Mouse (Mus musculus) lung, embryonic 14.5 days (tissue): ENCODE data around the gene Sipa1l1. TPM values are rescaled to one million over a fixed set of nuclear protein-coding genes. Genes with fewer than 3 reads are reported as not detected.

Experiments
- ATAC-seq: fragments of 200-750 bp; cut with Nextera tagmentation; 2 replicates; pipeline ENCODE4 v1.8.0; 2017; ENCODE audit warnings: mild to moderate bottlenecking, moderate TSS enrichment, moderate library complexity; ENCODE audit not compliant: insufficient read depth
- DNase-seq: peaks from one replicate; pipeline ENCODE4 v3.0.0-alpha.2; 2015
- H3K27ac ChIP-seq: fragments of 300-500 bp; sonication (generic); 2 replicates; pipeline ENCODE4 v1.5.1; 2014; ENCODE audit warnings: low read depth, mild to moderate bottlenecking, moderate library complexity
- H3K27me3 ChIP-seq: fragments of 300-500 bp; sonication (generic); 2 replicates; pipeline ENCODE4 v1.6.1; 2014; ENCODE audit warnings: low read length, control low read depth; ENCODE audit not compliant: insufficient read depth
- H3K36me3 ChIP-seq: fragments of 300-500 bp; sonication (generic); 2 replicates; pipeline ENCODE4 v1.6.1; 2014; ENCODE audit warnings: control low read depth; ENCODE audit not compliant: insufficient read depth
- H3K4me1 ChIP-seq: fragments of 300-500 bp; sonication (generic); 2 replicates; pipeline ENCODE4 v1.6.1; 2014; ENCODE audit warnings: antibody characterized with exemption, control low read depth; ENCODE audit not compliant: insufficient read depth
- H3K4me2 ChIP-seq: fragments of 300-500 bp; sonication (generic); 2 replicates; pipeline ENCODE4 v1.6.1; 2014; ENCODE audit warnings: mild to moderate bottlenecking
- H3K4me3 ChIP-seq: fragments of 300-500 bp; sonication (generic); 2 replicates; pipeline ENCODE4 v1.5.1; 2014; ENCODE audit warnings: low read depth, low read length
- H3K9ac ChIP-seq: fragments of 300-500 bp; sonication (generic); 2 replicates; pipeline ENCODE4 v1.6.1; 2014
- H3K9me3 ChIP-seq: fragments of 300-500 bp; sonication (generic); 2 replicates; pipeline ENCODE4 v1.6.1; 2016; ENCODE audit warnings: low read depth, low read length, control low read depth
- CTCF ChIP-seq: IDR thresholded peaks from 2 replicates; pipeline ENCODE4 v1.5.1; 2016; ENCODE audit warnings: antibody characterized with exemption, low read depth
- WGBS: fragments of 180-500 bp; shearing (Covaris S2); extraction: QIAGEN DNeasy Blood & Tissue Kit; methylation state at CpG from one replicate; pipeline ENCODE4 v1.1.7; 2014; 5-methylcytosine and 5-hydroxymethylcytosine counted together
- polyA plus RNA-seq: library from polyadenylated mRNA; unstranded; fragments of >200 nt; fragmentation: Nextera tagmentation; extraction: Ambion mirVana; gene quantifications from 2 replicates; pipeline ENCODE4 v1.2.1, GENCODE M21; 2014

Sipa1l1 gene
- polyA plus RNA-seq, 1 experiment from 2014 or later: 30.5 TPM

DNA sequence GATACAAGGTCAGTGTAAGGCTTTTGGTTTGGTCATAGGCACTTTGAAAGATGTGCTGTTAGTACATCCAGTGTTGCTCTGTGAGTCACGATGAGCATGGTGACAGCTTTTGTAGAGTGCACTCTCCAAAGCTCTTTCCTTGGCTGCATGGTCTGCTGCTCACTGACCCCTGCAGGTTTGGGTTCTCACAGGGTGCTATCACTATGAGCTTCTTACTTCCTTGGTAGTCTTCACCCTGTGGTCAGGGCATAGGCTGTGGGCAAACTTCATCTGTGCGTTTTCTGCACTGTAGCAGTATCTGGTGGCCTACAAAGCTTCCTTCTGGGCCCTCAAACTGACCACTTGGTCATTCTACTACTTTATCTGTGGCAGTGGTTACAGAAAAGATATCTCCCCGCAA lies 144.0 kb downstream of the Sipa1l1 start:
- no peak overlapping the region for H3K9ac ChIP-seq
- H3K9me3 ChIP-seq: no peaks in the 10 kb centered on the region
- no peak overlapping the region for H3K4me3 ChIP-seq
- no peak overlapping the region for H3K4me2 ChIP-seq
- DNase-seq (no peak), ATAC-seq (no peak)
- no peaks in the 10 kb centered on the region for H3K36me3 ChIP-seq
- H3K27ac ChIP-seq: no peak overlapping the region
- H3K4me1 ChIP-seq: no peaks in the 10 kb centered on the region
- WGBS: 83% methylated on average over 3 of the region's 3 CpGs
- TF ChIP-seq CTCF: no peak
- H3K27me3 ChIP-seq: no peaks in the 10 kb centered on the region

DNA sequence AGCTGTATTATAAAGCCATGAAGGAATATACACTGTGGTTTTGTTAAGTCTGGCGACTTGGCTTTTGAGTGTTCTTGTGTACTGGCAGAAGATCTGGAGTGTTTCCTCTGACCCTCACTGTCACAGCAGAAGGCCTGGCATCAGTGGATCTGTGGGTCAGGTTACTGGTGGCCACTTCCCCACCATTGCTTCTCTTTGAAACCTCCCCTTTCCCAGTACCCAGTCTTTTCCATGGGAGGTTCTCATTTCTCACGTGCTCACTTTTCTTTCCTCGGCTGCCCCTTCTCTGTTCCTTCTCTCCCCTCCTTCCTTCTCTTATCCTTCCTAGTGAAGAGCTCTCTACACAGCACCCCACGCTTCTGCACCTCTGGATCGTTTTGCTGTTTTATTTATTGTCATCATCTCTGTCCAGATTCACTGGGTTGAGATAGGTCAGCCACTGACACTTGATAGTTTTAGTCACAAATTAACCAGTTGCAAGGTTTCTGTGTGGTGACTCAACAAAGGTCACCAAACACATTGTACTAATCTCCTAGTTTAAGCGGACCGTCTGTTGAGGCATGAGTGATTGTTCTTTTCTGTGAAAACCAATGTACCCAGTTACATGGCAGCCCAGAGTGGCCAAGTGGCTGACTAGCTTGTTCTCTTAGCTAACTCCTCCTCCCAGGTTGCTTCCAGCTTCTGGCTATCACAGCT lies 150.5 kb downstream of the Sipa1l1 start:
- 68% methylated on average over 7 of the region's 7 CpGs for WGBS
- H3K4me1 ChIP-seq: no peaks in the 10 kb centered on the region
- H3K4me2 ChIP-seq: no peak overlapping the region
- no peak overlapping the region for H3K9ac ChIP-seq
- H3K27me3 ChIP-seq: no peaks in the 10 kb centered on the region
- no peaks in the 10 kb centered on the region for H3K9me3 ChIP-seq
- no peaks in the 10 kb centered on the region for H3K36me3 ChIP-seq
- ATAC-seq (no peak), DNase-seq (no peak)
- TF ChIP-seq CTCF: no peak
- H3K4me3 ChIP-seq: no peak overlapping the region
- no peak overlapping the region for H3K27ac ChIP-seq

DNA sequence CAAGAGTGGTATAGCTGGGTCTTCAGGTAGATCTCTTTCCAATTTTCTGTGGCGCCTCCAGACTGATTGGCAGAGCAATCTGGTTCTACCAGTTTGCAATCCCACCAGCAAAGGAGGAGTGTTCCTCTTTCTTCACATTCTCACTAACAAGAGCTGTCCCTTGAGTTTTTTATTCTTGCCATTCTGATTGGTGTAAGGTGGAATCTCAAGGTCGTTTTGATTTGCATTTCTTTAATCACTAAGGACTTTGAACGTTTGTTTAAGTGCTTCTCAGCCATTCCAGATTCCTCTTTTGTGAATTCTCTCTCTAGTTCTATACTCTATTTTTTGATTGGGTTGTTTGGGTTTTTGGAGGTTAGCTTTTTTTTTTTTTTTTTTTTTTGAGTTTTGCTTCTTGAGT lies 151.1 kb downstream of the Sipa1l1 start:
- WGBS: 49% methylated on average over 3 of the region's 3 CpGs
- no peak for TF ChIP-seq CTCF
- no peak overlapping the region for H3K9ac ChIP-seq

DNA sequence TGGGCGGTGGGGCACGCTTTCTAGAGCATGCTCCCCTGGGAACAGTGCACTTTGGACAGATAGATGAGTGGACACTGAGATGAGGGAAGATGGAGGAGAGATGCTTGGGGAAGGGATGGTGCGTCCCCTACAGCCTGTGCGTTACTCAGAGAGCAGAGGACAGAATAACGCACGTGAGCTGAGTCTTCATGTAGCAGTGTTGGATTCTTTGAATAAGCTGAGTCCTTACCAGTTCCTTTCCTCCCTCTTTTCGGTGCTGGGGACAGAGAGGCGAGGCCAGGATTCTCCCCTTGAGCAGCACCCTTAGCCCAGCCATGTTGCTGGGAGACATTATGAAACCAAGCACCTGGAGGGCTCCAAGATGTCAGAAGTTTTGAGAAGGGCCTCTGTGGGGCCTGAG lies 152.3 kb downstream of the Sipa1l1 start:
- no peaks in the 10 kb centered on the region for H3K27me3 ChIP-seq
- no peak overlapping the region for H3K4me3 ChIP-seq
- DNase-seq: no peak
- H3K9me3 ChIP-seq: no peaks in the 10 kb centered on the region
- no peaks in the 10 kb centered on the region for H3K36me3 ChIP-seq
- H3K27ac ChIP-seq: no peak overlapping the region
- no peak overlapping the region for H3K4me2 ChIP-seq
- H3K4me1 ChIP-seq: no peaks in the 10 kb centered on the region
- WGBS: 85% methylated on average over 8 of the region's 8 CpGs
- no peak for TF ChIP-seq CTCF
- no peak for ATAC-seq
- H3K9ac ChIP-seq: no peak overlapping the region

More for the DNA sequence above, 151.1 kb downstream of the Sipa1l1 start:
- H3K9me3 ChIP-seq: no peaks in the 10 kb centered on the region
- no peaks in the 10 kb centered on the region for H3K27me3 ChIP-seq
- H3K4me2 ChIP-seq: no peak overlapping the region
- H3K36me3 ChIP-seq: no peaks in the 10 kb centered on the region
- ATAC-seq: no peak
- no peak overlapping the region for H3K4me3 ChIP-seq
- no peak overlapping the region for H3K27ac ChIP-seq
- no peaks in the 10 kb centered on the region for H3K4me1 ChIP-seq
- DNase-seq: no peak

DNA sequence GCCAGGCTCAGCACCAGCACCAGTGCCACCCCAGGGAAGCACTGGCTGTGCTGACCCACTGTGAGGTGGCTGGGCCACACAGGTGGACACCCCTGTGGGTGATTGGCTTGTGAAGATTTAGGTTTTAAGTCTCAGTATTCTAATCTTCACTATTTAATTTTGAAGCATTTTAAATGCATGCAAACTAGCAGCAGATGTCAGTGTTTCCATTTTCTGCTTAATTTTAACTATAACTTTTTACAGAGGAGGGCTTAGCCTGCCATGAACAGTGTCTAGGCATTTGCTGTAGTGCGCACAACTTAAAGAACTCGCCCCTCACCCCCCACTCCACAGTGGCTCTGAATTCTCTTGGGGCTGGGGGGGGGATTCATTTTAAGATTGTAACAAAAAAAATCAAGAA lies 152.7 kb downstream of the Sipa1l1 start:
- Histone ChIP-seq H3K4me2 (no peak overlapping the region), H3K36me3 (no peaks in the 10 kb centered on the region), H3K27ac (no peak overlapping the region), H3K4me3 (no peak overlapping the region), H3K27me3 (no peaks in the 10 kb centered on the region), H3K9ac (no peak overlapping the region), H3K9me3 (no peaks in the 10 kb centered on the region), H3K4me1 (no peaks in the 10 kb centered on the region)
- no peak for DNase-seq
- WGBS: 87% methylated on average over 2 of the region's 2 CpGs
- no peak for ATAC-seq
- 0 out of 2 replicates have a peak, but pooled peaks have one; percentile 4 for TF ChIP-seq CTCF

DNA sequence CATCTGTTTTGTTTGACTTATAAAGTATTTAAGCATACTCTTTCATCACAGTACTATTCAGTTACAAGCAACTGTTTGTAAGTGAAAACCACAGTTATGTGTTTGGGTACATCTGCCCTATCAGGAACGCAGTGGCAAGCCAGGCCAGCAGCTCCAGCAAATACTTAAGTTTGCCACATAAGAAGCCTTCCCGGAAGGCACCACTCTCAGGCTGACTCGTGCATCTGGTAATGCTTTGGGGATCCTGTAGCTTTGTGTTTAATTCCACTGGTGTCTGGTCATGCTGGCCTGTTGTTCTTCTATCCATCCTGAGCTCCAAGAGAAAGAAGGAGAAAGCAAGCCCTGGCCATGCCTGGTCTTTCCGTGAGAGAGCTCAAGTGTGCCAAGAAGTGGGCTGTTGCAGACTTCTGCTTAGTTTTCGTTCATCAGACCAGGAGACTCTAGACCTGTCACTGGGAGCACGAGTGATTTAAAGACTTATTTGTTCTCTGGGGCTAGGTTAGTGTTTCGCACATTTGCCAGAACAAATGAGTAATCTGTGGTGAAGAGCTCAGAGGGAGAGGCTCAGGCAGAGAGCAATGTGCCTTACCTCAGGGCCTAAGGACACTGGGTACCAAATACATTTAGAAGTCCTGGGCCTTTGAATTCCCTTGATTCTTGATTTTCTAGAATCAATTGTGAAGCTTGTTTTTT lies 153.8 kb downstream of the Sipa1l1 start:
- no peaks in the 10 kb centered on the region for H3K9me3 ChIP-seq
- DNase-seq (no peak), ATAC-seq (no peak)
- no peak overlapping the region for H3K9ac ChIP-seq
- no peak overlapping the region for H3K4me3 ChIP-seq
- H3K36me3 ChIP-seq: no peaks in the 10 kb centered on the region
- 60% methylated on average over 7 of the region's 7 CpGs for WGBS
- H3K27ac ChIP-seq: no peak overlapping the region
- no peaks in the 10 kb centered on the region for H3K4me1 ChIP-seq
- H3K4me2 ChIP-seq: no peak overlapping the region
- H3K27me3 ChIP-seq: no peaks in the 10 kb centered on the region
- TF ChIP-seq CTCF: no peak

DNA sequence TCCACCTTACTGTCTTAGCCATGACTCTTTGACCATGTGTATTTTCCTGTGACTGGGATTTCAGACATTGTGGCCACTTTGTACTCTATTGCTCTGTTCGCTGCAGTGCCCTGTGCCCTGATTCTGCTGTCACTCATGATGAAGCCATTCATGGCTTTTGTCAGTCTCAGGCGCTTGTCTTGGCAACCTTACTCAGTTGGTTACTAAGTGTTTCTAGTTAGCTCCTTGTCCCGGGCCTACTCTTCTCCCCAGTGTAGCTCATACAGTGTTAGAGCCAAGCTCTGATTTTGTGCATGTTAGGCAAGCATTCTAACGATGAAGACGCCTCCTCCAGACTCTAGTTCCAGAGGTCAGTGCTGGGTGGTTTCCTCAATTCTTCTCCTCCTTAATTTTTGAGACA lies 155.5 kb downstream of the Sipa1l1 start:
- no peaks in the 10 kb centered on the region for H3K27me3 ChIP-seq
- no peak overlapping the region for H3K4me2 ChIP-seq
- H3K27ac ChIP-seq: no peak overlapping the region
- no peaks in the 10 kb centered on the region for H3K36me3 ChIP-seq
- no peak overlapping the region for H3K9ac ChIP-seq
- H3K4me1 ChIP-seq: no peaks in the 10 kb centered on the region
- H3K4me3 ChIP-seq: no peak overlapping the region
- DNase-seq: no peak
- H3K9me3 ChIP-seq: no peaks in the 10 kb centered on the region
- no peak for TF ChIP-seq CTCF
- ATAC-seq: no peak
- 92% methylated on average over 5 of the region's 5 CpGs for WGBS
